Mouse (Mus musculus) skeletal muscle tissue, postnatal 0 days (tissue): ENCODE results near the gene Gm30302. TPM values are rescaled to one million over a fixed set of nuclear protein-coding genes. Genes with fewer than 3 reads are reported as not detected.

Experiments
- polyA plus RNA-seq: library from polyadenylated mRNA; unstranded; fragments of >200 nt; fragmentation: Nextera tagmentation; extraction: Ambion mirVana; gene quantifications from 2 replicates; pipeline ENCODE4 v1.2.1, GENCODE M21; 2015

The Gm30302 gene
- polyA plus RNA-seq: not detected in 2 replicates

GRCm38 (mm10) chr13:49798901-49799300 is at the start of gene Gm30302:
Gm30302 (minus strand) TSS chr13:49799001.

Other genes with a start within 250 kb of the Gm30302 start
- 0.95 and 1.0 TPM in 2 replicates for gene Omd, start 216.5 kb downstream of the Gm30302 start, polyA plus RNA-seq
- 177 and 186 TPM in 2 replicates for gene Ogn, start 191.0 kb downstream of the Gm30302 start, polyA plus RNA-seq
- gene Cenpp, start 146.2 kb downstream of the Gm30302 start, polyA plus RNA-seq: 10.7 and 11.2 TPM in 2 replicates
- 6.5 and 8.0 TPM in 2 replicates for gene Nol8, start 145.9 kb downstream of the Gm30302 start, polyA plus RNA-seq
- gene Iars, start 116.9 kb downstream of the Gm30302 start, polyA plus RNA-seq: 24.6 and 25.8 TPM in 2 replicates